Mouse (Mus musculus): ENCODE results near the gene Msh2. TPM values are rescaled to one million over a fixed set of nuclear protein-coding genes. Genes with fewer than 3 reads are reported as not detected.
"Not testable (repeated sequence)": the region's sequence is repeated elsewhere in the genome, so short reads cannot be mapped to it uniquely, and the experiment has no call there.

Msh2 gene
- total and polyA plus RNA-seq, 2 experiments from 2014 or later: 29.7 to 47.1 TPM

DNA sequence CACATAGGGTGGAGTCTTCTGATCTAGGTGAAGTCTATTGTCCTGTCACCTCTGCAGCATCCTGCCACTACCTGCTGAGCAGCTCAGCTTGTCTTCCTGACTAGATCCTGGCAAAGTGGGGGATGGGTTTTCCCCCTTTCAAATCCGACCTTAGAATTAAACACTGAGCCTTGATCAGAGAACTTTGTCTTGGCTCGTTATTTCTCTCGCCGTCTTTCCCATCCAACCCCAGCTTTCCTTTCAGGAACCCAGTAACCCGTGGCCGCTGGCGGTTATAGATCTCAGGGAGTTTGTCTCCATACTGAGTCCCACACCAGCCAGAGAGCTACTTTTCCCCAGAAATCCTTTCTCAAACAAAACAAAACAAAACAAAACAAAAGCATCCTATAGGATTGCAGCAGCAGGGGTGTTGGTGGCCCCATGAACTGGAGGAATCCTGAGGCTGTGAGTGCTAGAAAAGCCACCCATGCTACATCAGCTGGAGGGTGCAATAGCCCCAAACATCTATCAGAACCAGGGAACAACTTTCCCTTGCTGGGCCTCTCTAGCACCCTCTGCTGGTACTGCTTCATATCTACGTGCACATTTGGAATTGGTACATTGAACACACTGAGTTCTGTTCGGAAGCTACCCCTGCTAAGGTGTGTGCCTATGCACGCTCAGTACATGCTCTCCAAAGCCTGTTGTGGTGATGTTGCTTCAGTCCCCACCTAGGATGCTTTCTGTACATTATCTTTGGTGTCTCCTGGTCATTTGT is 6.9 kb upstream of the Msh2 start:
- ATAC-seq (ENCODE audit: low FRiP score): no peak
- no peaks in the 10 kb centered on the region for H3K9me3 ChIP-seq (ENCODE audit: low read length)
- H3K4me2 ChIP-seq (ENCODE audit: low read depth, low read length, poor library complexity, severe bottlenecking): no peak overlapping the region
- peak; percentile 29 for DNase-seq (ENCODE audit: low spot score)
- H3K9ac ChIP-seq (replicated peaks; ENCODE audit: low read length, poor library complexity, severe bottlenecking): no peak overlapping the region
- no peak overlapping the region for H3K4me3 ChIP-seq (ENCODE audit: low read depth, low read length)
- H3K4me1 ChIP-seq (ENCODE audit: insufficient read depth, low read length): no peaks in the 10 kb centered on the region
- TF ChIP-seq CTCF (IDR thresholded peaks at IDR 0.05): peak; percentile 91
- WGBS: 80% methylated on average over 10 of the region's 10 CpGs
- no peaks in the 10 kb centered on the region for H3K36me3 ChIP-seq (ENCODE audit: insufficient read depth, low read length)
- H3K27me3 ChIP-seq (ENCODE audit: insufficient read depth, low read length): no peaks in the 10 kb centered on the region
- H3K27ac ChIP-seq (ENCODE audit: low read depth, low read length): no peak overlapping the region

DNA sequence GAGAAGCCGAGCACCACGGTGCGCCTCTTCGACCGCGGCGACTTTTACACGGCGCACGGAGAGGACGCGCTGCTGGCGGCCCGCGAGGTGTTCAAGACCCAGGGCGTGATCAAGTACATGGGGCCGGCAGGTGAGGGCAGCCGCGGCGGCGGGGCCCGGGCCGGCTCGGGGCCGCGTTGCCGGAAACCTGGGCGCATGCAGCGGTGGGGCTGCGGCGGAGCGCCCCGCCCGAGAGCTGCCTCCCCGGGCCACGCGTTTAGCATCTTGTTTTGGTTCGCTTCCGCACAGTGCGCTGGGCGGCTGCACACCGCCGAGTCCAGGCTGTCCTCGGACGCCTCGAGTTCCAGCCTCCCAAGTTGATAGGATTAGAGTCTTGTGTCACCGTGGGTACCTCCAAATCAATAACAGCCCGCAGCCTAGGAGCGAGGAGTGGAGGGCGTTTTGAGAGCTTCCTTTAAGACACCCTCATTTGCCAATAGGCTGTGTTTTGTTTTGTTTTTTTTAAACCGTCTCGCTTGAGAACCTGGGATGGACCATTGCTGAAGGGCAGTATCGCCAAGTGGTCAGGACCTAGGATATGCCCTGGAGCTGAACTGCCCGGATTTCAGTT is 652 bp downstream of the Msh2 start:
- H3K27ac ChIP-seq (ENCODE audit: low read depth, low read length): peak overlapping the region; percentile 67
- H3K27me3 ChIP-seq (ENCODE audit: insufficient read depth, low read length): no peaks in the 10 kb centered on the region
- no peaks in the 10 kb centered on the region for H3K36me3 ChIP-seq (ENCODE audit: insufficient read depth, low read length)
- ATAC-seq (ENCODE audit: low FRiP score) (peak; percentile 52), DNase-seq (ENCODE audit: low spot score) (peak; percentile 19)
- peak overlapping the region; percentile 90 for H3K4me3 ChIP-seq (ENCODE audit: low read depth, low read length)
- H3K4me2 ChIP-seq (ENCODE audit: low read depth, low read length, poor library complexity, severe bottlenecking): peak overlapping the region; percentile 78
- H3K9me3 ChIP-seq (ENCODE audit: low read length): no peaks in the 10 kb centered on the region
- under 1% methylated on average over 50 of the region's 54 CpGs for WGBS
- no peak for TF ChIP-seq CTCF (IDR thresholded peaks at IDR 0.05)
- H3K4me1 ChIP-seq (ENCODE audit: insufficient read depth, low read length): peaks cover 13% of the 10 kb centered on the region; the same call in 1 of the 2 replicates
- peak overlapping the region; percentile 75 for H3K9ac ChIP-seq (replicated peaks; ENCODE audit: low read length, poor library complexity, severe bottlenecking)

DNA sequence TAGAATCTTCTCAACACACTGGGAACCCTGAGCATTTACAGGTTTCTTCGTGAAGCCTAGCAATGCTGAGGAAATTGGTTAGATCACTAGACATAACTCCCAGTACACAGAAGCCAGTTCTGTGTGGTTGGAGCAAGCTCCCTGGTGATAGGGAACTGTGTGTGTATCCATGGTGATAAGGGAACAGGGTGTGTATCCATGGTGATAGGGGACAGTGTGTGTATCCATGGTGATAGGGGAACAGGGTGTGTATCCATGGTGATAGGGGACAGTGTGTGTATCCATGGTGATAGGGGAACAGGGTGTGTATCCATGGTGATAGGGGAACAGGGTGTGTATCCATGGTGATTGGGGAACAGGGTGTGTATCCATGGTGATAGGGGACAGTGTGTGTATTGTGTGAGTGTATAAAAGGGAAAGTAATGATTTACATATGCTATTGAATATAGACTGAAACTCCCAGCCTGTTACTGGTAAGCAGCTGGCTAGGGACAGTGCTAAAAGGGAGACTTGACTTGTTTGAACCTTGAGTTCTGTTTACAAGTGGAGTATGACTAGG is 4.9 kb downstream of the Msh2 start:
- not testable (repeated sequence) for H3K27ac ChIP-seq (ENCODE audit: low read depth, low read length); H3K4me2 ChIP-seq (ENCODE audit: low read depth, low read length, poor library complexity, severe bottlenecking); H3K36me3 ChIP-seq (ENCODE audit: insufficient read depth, low read length); H3K9me3 ChIP-seq (ENCODE audit: low read length); H3K4me3 ChIP-seq (ENCODE audit: low read depth, low read length); H3K27me3 ChIP-seq (ENCODE audit: insufficient read depth, low read length); H3K9ac ChIP-seq (replicated peaks; ENCODE audit: low read length, poor library complexity, severe bottlenecking); ATAC-seq (ENCODE audit: low FRiP score)
- peaks cover 13% of the 10 kb centered on the region; the same call in 1 of the 2 replicates for H3K4me1 ChIP-seq (ENCODE audit: insufficient read depth, low read length)
- 87% methylated on average over 1 of the region's 1 CpGs for WGBS
- DNase-seq (ENCODE audit: low spot score): peak; percentile 26

DNA sequence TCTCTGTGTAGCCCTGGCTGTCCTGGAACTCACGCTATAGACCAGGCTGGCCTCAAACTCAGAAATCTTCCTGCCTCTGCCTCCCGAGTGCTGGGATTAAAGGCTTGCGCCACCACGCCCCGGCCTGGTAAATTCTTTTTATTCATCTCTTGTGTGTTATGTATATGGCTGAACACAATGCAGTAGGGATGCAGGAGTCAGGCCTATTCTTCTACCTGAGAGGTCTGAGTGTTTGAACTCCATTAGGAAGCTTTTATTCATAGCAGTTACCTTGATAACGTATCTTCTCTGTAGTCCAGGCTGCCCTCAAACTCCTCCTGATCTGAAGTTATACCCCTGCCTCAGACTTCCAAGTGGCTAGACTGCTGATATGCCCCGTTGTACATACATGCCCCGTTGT is 5.5 kb downstream of the Msh2 start:
- no peak overlapping the region for H3K9ac ChIP-seq (replicated peaks; ENCODE audit: low read length, poor library complexity, severe bottlenecking)
- DNase-seq (ENCODE audit: low spot score) (no peak), ATAC-seq (ENCODE audit: low FRiP score) (no peak)
- H3K27ac ChIP-seq (ENCODE audit: low read depth, low read length): no peak overlapping the region
- 94% methylated on average over 8 of the region's 8 CpGs for WGBS
- no peaks in the 10 kb centered on the region for H3K9me3 ChIP-seq (ENCODE audit: low read length)
- no peaks in the 10 kb centered on the region for H3K27me3 ChIP-seq (ENCODE audit: insufficient read depth, low read length)
- no peak for TF ChIP-seq CTCF (IDR thresholded peaks at IDR 0.05)
- peaks cover 13% of the 10 kb centered on the region; the same call in 1 of the 2 replicates for H3K4me1 ChIP-seq (ENCODE audit: insufficient read depth, low read length)
- H3K36me3 ChIP-seq (ENCODE audit: insufficient read depth, low read length): peaks cover 11% of the 10 kb centered on the region
- H3K4me2 ChIP-seq (ENCODE audit: low read depth, low read length, poor library complexity, severe bottlenecking): no peak overlapping the region
- no peak overlapping the region for H3K4me3 ChIP-seq (ENCODE audit: low read depth, low read length)

DNA sequence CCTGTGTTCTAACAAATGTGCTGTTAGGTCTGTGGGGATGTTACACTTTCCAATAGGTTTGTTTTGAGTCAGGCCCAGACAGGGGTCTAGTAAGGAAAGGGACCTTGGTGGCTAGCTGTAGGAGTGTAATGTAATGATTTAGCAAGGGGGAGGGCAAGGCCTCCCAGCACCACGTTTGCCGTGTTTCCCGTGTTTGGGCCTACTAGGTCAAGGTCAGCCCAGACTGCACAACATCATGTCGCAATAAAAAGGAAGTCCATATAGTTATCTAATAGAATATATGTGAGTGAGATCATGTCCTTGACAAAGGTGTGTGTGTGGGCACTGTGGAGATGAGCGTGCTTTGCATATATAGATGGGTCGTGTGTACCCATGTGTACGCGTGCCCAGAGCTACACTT is 17.1 kb downstream of the Msh2 start:
- no peak overlapping the region for H3K27ac ChIP-seq (ENCODE audit: low read depth, low read length)
- H3K4me2 ChIP-seq (ENCODE audit: low read depth, low read length, poor library complexity, severe bottlenecking): no peak overlapping the region
- no peaks in the 10 kb centered on the region for H3K27me3 ChIP-seq (ENCODE audit: insufficient read depth, low read length)
- no peaks in the 10 kb centered on the region for H3K4me1 ChIP-seq (ENCODE audit: insufficient read depth, low read length)
- no peak for TF ChIP-seq CTCF (IDR thresholded peaks at IDR 0.05)
- H3K9ac ChIP-seq (replicated peaks; ENCODE audit: low read length, poor library complexity, severe bottlenecking): no peak overlapping the region
- H3K9me3 ChIP-seq (ENCODE audit: low read length): no peaks in the 10 kb centered on the region
- H3K4me3 ChIP-seq (ENCODE audit: low read depth, low read length): no peak overlapping the region
- ATAC-seq (ENCODE audit: low FRiP score): no peak
- no peak for DNase-seq (ENCODE audit: low spot score)
- WGBS: 95% methylated on average over 8 of the region's 8 CpGs
- peaks cover 27% of the 10 kb centered on the region for H3K36me3 ChIP-seq (ENCODE audit: insufficient read depth, low read length)

DNA sequence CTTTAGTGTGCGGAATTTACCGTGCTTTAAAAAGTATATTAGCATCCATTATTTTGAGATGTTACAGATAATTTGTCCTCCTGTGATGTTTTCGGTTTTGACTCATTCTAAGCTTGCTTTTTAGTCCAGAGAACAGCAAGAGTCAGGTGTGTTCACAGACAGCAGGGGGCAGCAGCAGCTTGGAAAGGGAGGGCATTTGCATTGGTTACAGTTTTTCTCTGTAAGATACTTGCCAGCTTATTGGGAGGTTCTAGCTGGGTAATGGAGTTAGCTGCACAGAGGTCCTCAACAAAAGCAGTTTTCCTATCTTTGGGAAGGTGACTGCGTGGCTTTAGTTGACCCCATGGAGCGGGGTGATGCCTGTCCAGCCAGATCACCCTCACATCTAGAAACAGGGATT is 19.8 kb downstream of the Msh2 start:
- WGBS: 88% methylated on average over 5 of the region's 5 CpGs
- Histone ChIP-seq H3K36me3 (ENCODE audit: insufficient read depth, low read length) (peaks cover 26% of the 10 kb centered on the region), H3K27me3 (ENCODE audit: insufficient read depth, low read length) (no peaks in the 10 kb centered on the region), H3K4me3 (ENCODE audit: low read depth, low read length) (no peak overlapping the region), H3K4me2 (ENCODE audit: low read depth, low read length, poor library complexity, severe bottlenecking) (no peak overlapping the region), H3K4me1 (ENCODE audit: insufficient read depth, low read length) (no peaks in the 10 kb centered on the region), H3K9me3 (ENCODE audit: low read length) (no peaks in the 10 kb centered on the region), H3K27ac (ENCODE audit: low read depth, low read length) (no peak overlapping the region), H3K9ac (replicated peaks; ENCODE audit: low read length, poor library complexity, severe bottlenecking) (no peak overlapping the region)
- ATAC-seq (ENCODE audit: low FRiP score): no peak
- DNase-seq (ENCODE audit: low spot score): peak; percentile 82
- TF ChIP-seq CTCF (IDR thresholded peaks at IDR 0.05): peak; percentile 95
